Mouse (Mus musculus): ENCODE measurements at regions not wholly inside any gene's neighbourhood (a gene's known extent, or its start where the extent isn't known, plus 50 kb on each side); places are given as distances from the start of the nearest gene placed in this dataset.

DNA sequence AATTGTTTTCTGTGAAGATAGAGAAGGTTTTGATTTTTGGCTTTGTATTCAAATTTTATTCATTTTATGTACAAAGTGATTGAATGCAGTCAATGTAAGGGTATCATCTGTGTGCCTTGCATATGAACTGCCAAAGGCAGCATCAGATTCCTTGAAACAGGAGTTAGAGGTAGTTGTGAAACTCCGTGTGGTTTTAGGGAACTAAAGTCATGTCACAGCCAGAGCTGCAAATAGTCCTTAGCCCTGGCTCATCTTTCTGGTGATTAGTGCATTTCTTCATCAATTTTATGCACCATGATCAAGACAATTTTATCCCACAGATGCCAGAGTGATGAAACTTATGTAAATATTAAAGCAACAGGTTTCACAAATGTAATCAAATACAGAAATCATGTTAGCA, 534.4 kb downstream of the Flrt2 start:
- no peak for DNase-seq

DNA sequence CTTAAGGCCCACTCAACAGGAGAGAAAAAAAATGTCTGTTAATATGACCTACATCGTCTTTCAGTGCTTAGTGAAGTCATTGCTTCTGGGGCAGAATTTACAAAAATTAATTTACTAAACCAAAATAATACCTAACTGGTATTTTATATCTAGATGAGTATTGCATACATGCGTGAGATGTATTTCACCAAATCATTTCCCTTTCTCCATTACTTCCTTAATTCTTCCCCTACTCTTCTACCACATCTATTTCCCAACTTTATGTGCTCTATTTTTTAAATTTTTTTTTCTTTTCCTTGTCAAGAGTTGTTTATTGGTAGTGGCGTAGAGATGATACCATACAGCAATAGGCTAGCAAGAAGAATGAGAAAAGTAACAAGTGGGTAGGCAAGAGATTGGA, 536.7 kb downstream of the Flrt2 start:
- no peak for DNase-seq

DNA sequence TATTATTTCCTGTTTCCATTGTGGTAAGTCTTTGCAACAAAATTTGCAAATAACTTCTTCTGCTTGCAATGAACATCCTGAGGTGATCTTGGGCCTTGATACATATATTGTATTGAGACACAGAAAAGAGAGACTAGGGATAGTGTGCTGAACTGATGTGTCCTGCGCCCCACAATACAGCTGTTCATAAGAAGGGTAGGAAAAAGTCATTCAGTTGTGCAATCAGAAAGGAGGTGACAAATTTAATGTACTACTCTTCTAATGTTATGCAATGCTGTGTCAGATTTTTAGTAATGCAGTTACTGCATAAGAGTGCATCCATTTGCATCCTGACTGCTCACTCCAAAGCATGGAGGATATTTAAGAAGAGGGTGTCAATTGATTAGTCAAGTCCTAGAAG, 543.5 kb downstream of the Flrt2 start:
- no peak for DNase-seq

DNA sequence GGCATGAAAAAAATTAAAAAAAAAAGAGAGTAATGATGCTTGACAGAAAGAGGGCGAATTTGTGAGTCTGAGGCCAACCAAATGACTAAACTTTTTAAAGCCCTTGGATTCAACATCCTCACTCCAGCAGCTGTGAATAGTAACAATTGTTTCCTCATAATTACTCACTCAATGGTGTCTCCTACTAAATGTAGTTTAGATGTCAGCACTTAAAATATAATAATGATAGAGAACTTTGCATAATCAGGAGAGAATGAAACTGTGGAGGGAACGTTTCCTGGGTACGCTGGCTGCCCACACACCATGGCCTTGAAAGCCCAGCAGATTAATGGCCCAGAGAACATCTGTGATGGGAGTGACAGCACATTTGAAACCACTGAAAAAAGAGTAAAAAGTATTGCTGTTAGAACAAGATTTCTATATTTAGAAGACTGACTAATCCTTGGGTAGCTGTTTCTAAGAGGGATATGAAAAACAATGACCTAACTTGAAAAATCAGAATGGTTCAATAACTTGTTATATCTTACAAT, 544.0 kb downstream of the Flrt2 start:
- no peak for DNase-seq

DNA sequence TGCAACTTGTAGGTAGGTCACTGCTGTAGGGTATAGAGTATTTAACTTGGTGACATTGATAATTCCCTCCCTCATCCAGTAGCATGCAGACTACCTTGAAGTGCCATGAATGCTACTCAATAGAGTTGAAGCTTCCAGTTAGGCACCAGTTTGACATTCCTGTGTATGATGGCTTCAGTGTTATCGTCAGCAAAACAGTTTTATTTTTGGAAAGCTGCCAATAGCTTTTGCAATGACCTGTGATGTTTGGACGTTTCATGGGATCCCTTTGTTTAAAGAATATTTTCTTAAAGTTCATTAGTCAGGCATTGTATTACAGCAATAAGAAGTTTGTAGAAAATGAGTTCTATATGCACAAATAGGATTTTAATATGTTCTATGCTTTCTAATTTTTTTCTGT, 547.6 kb downstream of the Flrt2 start:
- no peak for DNase-seq

DNA sequence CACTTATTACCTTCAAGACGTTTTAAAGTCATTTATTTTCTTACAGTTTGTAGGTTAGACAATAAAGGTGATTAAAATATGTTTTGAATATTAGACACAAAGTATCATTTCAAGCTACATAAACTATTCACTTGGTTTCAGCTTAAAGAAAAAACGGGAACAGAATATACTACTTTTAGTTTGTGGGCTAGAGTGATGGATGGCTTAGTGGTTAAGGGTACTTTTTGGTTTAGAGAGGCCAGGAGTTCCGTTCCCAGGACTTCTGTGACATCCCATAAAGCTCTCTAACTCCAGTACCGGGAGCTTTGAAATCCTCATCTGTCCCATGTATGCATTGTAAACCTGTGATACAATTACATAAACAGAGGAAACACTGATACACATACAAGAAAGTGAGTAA, 570.0 kb downstream of the Flrt2 start:
- no peak for DNase-seq

DNA sequence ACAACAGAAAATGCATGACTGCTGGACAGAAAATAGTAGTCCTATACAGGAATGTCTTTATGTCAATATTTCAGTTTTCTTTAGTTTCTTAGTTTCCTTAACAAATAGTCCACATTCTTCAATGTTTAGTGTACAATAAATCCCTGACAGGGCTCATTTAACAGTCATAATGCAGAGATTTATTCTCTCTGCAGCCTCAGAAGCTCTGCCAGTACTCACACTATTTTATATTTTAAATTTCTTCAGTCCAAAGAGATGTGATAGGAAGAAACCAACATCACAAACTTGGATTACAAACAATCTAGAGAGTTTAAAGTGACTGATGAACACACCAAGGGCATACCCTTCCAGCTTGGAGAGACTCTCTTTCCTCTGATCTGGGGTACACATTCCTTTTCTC, 583.9 kb downstream of the Flrt2 start:
- DNase-seq, result no peak

DNA sequence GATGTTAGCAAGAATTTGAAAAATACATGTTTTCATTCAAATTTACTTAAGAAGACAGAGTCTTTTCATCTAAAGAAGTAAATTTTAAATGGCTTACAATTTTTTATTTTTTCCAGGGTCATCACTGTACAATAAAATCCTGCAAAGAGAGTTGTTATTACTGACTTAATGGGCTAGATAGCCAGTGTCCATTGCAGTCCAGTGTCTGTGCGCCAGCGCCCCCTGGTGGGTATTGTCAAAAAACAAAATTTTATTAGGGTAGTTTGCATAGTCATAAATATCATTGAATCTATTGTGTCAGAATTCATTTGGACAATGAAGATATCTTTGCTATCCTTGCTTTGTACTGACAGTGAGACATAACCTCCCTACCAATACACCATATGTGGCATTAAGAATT, 619.1 kb downstream of the Flrt2 start:
- DNase-seq, result peak; percentile 39

DNA sequence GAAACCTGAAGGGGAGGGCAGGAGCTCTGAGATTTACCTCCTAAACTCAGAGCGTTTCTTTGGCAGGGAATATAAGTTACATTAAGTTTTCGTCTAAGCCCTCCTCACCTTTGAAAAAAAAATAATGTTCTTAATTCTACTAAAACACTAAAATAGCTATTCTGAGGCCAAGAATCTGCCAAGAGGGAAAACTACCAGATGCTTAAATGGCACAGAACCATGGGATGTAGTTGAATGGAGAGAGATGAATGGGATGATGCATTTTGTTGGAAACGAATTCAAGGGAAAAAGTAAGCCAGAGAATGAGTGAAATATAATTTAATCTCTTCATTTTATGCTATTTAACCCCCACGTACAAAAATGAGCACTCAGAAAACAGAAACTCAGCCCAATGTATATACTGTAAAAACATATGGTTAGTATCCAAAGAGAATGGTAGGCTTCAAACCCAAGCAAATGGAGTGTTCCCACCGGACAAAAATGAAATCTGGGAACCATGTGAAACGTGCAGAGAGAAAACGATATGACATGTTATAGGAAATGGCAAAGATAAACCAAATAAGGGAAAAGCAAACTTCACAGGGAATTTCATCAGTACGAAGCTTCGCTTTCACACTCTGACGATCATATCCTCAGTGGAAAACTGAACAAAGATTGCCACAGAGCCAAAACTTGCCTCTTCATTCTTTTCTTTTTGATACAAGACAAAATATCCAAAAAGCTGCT, 631.2 kb downstream of the Flrt2 start:
- DNase-seq, result no peak

DNA sequence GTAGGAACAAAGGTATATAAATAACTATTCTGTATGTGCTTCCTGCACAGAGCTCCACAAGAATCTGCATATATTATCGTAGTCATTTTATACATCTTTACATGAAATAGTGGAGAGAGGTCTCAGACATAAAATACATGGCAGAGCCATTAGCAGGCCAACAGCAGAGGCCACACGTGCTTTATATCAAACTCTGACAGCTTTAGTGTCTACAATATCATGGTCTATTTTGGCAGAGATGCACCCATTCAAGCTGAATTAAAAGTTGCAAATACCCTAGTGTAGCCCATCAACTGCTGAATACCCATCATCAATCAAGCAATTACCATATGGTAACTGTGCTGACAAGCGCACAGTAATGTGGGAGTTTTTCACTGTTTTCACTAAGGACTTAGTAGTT, 659.1 kb downstream of the Flrt2 start:
- no peak for DNase-seq

DNA sequence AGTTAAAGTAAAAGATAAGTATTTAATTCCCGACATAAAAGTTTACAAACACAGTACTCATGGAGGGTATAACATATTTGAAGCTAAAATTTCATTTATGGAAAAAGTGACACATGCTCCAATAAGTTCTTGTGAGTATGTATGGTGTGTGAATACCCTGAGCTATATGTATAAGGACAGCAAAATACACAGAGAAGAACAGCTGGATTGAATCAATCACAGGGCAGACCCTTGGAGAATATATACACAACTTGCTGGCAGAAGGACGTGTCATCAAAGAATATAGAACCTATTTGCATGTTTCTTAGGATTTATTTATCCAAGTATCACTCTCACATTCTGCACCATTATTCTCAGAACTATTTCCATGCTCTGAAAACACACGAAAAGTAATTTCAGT, 686.9 kb downstream of the Flrt2 start:
- DNase-seq, result no peak

DNA sequence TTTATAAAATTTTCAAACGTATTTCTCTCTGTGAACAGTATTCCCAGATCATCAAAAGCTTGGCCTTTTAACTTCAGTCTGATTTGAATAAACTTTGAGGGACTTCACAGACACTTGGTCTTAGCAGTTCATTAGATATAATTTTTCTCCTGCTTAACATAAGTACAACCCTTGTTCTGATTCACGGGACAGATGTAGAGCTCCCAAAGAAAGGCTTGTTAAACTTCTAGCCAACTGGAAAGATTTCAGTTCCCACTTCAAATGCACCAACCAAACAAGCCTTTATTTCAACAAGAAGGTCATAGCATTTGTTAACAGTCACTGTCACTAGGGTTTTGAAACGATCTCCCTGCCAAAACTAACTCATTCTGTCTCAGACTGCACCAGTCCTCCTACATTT, 727.1 kb downstream of the Flrt2 start:
- no peak for DNase-seq

DNA sequence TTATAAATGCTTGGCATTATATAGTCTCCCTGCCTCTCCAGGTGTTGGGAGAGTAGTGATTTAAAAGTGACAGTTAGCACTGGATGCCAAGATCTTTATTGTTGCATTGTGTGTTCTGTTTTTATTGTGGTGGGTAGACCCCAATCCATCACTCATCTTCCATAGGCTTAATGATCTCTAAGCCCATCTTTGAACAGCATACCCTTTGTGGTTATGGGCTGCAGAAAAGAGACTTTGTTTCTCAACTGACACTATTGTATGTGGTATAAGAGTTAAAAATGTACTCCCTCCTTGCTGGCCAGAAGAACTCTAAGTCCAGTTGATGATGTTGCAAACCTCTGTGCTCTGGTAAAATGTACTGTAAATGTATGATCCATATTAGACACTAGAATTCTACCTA, 727.5 kb downstream of the Flrt2 start:
- no peak for DNase-seq

DNA sequence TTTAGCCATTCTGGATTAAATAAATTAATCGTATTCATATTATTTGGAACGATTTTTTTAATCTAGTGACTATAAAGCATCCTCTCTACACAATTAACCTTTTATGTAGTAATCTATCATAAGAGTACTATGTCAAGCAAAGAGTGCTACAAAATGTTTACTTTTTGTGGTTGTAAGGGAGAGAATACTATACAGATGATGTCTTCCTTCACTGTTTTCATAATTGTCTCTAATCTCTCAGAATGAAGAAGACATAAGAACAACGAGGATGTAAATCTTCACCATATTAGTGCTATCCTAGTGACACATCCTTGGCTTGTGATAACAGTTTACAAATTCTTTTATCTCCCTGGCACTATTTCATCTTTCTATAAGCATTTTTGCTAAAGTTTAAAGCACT, 735.6 kb downstream of the Flrt2 start:
- no peak for DNase-seq

DNA sequence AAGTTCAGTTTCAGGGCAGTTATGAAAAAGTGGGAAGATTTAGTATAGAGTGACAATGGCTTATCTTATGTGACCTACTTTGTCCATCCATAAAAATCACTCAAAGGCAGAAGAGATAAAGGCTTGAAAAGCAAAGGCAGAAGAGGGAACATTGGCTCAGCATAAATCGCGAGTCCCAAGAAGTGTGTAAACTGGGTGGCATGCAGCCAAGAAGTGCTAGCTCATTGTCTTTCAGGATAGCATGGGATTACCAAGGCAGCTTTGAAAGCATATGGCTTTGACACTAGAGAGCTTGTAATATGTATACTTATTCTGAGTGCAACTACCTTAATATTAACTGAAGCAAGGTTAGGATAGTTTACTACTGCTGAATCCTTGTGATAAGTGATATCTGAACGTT, 750.5 kb downstream of the Flrt2 start:
- no peak for DNase-seq

DNA sequence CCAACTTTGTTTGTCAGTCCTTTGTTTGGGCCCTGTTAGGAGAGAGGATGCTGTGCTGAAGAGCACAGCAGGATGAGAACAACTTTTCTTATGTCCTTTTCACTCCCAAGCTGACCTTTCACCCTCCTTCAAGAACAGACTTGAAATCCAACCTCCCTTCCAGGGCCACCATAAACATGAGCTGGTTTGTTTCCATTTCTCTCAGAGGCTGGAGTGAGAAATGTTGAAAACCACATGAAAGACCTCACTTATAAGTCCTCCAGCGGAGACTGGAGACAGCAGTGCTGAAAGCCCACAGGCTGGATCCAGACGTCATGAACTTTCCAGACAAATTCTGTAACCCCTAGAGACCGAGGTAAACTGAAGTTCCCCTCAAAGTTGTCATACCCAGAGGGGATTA, 761.3 kb downstream of the Flrt2 start:
- DNase-seq, result peak; percentile 3

DNA sequence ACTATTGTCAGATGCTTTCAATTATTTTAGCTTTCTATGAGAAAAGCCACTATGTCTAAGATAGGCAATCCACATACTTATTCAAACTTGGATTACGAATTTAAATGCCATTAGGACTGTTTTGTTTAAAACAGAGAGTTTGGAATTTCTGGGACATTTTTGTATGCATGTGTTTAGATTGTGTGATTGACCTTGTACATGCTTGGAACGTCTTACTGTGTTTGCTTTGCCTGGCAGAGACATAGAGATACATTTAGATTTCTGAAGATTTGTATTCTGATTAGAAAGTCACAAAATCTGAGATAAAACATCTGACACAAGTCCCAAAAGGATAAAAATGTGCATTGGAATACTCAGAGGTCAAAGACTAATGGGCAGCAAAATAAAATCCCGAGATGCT, 784.3 kb downstream of the Flrt2 start:
- DNase-seq, result no peak

DNA sequence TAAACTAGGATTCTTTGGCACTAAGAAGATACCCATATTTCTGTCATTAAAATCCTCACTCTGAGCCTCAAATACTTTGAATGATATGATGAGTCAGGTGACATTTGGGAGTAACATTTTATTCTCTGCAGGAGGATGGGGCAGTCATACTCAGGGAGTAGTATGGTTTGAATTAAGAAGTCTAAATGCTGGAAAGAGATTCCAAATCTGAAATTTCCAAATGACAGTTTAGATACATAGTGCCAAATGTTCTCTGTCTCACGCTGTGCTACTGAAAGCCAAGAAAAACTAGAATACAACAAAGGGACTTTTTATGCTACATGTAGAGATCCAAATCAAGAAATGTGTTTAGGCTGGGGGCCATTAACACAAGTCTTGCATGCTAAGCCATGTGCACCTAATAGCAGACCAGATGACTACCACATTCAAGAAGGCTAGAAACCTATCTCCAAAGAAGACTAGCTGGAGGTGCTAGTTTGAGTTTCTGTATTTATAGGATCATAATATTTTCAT, 796.5 kb downstream of the Flrt2 start:
- no peak for DNase-seq

DNA sequence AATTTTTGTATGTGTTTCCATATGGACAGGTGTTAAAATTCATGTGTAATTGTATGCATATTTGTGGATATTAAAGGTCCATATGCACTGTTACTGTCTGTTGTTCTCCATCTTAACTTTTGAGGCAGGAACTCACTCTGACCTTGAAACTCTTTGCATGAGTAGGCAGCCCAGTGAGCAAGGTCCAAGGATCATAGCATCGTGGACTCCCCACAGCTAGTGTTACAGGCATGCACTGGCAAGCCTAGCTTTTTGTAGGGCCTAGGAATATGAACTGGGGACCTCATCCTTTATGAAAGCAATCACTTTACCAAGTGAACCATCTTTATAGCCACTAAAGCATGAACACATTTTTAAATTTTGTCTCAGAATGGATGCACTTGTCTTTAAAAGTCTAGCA, 817.6 kb downstream of the Flrt2 start:
- no peak for DNase-seq

DNA sequence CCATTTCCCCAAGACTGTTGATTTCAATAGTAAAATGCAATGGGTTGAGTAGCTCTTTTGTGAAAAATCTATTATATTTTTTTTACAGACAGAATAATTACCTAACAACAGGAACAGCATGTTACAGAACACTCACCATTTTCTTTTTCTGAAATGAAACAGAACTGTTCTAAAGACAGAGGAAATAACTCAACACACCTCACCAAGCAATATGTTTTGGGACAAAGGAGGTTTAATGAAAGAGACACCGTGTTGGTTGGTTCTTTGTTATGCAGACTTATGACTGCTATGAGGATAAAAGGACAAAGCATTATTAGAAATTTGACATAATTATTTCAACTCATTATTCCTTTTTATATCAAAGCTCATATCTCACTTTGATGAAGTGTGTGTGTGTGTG, 866.8 kb downstream of the Flrt2 start:
- no peak for DNase-seq

DNA sequence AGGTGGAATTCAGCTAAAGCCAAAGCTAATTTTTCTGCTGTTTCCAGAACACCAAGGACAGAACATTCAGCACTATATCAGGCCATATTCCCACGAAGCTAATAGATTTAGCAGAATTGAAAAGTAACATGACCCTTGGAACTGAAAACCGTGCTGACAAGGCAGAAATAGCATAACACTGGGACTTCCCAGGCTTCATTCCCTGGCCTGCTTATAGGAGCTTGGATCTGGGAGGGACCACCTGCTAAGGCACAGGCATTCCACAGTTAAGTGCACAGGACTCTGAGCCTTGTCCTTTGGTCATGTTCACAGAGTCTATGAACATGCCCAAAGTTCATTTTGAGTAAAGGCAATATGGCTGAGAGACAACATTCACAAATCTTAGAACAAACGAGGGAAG, 902.8 kb downstream of the Flrt2 start:
- peak; percentile 2 for DNase-seq

DNA sequence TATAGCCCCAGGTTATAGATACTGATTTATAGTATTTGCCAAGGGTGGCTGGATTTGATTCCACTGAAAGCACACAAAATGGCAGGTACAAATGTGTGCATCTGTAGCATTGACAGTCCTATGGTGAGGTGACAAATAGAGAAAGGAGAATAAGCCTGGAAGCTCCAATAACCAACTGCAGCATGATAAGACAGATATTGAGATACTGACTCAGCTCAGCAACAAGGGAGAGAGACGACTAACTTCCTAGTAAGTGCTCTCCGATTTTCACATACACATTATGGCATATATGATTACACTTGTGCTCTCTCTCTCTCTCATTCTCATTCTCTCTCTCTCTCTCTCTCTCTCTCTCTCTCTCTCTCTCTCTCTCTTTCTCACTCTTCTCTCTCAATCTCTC, 923.1 kb downstream of the Flrt2 start:
- no peak for DNase-seq

DNA sequence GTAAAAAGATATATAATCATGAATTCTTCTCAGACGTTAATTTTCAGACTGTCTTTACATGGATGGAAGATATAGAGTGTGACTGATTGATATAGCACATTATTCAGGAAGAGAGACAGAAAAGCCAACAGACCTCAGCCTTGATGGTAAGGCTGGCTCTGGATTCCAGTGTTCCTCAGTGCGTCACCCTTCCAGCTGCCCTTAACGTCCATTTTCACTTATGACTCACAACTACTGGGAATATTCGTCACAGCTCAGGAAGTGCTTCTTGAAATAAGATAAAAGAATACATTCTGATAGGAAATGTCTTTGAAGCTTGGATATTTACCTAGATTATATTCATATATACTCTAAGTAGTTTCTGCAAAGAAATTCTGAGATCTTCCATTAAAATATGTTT, 923.8 kb downstream of the Flrt2 start:
- no peak for DNase-seq

DNA sequence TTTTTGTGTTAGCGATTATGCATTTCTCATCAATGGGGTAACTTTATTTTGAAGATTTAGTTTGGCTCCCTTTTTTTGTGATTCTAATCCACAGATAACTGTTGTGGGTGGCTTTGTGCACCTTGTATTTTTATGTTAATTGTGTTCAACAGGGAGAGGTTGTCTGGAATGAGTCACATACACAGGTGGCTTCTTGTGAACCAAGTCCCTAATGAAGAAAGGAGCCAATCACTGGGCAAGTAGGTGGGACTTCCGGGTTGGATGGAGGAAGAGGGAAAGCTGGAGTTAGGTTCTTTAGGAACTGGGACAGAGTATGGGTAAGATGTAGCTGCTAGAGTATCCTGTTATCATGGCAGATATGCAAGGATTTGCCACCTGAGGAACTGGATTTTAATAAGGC, 925.2 kb downstream of the Flrt2 start:
- no peak for DNase-seq

All from kidney, postnatal 14 days (tissue).